Mouse (Mus musculus): ENCODE measurements around the gene Mroh2a.
A peak's percentile ranks its signal among the peaks of the same experiment; 100 is the strongest.

Mroh2a gene

DNA sequence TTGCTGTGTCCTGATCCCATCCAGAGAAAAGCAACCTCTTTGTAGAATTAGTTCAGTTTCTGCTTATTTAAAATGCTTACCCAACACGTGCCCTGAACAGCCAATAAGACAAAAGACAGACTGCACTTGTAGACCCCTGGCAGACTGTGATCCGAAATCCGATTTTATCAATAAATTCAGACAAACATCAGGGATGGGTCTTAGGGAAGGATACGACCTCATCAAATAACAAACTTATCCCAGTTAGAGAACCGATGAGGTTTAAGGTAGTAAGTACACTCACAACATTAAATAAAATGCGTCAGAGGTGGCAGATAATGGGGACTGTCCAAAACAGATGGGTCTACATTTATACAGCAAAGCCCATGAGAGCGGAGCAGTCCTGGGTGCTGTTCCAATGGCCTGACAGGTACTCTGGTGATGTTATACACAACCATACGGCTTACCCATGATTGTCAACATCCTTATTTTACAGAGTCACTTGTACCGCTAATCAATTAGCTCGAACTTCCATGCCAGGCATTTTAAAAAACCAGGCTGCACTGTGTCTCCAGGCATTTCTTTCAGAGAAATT is 49.8 kb downstream of the Mroh2a start:
- DNase-seq (ENCODE audit: low spot score): no peak

DNA sequence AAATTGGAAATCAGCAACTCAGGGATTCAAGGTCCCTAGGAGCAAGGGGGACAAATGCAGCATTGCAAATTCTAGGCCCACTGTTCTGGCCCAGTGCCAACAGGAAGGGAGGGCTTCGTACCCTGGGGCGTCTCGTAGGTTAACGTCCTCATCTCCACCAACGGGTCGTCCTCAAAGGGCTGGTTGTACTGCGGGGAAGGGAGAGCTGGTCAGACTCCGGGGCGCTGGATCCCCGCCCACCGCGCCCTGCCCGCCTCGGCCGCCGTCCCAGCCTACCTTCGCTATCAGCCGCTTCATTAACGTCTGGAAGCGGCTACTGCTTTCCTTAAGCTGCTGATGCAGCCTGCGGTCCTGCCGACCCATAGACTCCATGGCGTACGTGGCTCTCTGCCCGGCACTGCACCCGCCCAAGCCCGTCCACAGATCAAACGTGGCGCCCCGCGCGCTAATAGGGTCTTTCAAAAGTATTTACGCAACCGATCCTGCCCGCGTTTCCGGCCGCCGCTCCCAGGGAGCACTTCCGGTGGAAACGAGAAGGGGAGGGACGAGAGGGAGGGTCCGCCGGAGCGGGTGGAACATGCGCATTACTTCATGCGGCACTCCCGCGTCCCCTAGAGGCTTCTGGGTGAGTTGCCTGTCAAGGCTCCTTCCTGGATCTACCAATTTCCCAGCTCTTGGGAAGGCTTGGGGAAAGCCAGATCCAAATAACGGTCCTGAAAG is 50.5 kb downstream of the Mroh2a start, which contains the start of the genes Hjurp and Trpm8:
Gene Hjurp (minus strand): TSS at position 536 of the 720 bp plus-strand sequence.
Gene Trpm8 (plus strand): TSS at position 564 of the 720 bp plus-strand sequence.
- DNase-seq (ENCODE audit: low spot score): peak; percentile 99

DNA sequence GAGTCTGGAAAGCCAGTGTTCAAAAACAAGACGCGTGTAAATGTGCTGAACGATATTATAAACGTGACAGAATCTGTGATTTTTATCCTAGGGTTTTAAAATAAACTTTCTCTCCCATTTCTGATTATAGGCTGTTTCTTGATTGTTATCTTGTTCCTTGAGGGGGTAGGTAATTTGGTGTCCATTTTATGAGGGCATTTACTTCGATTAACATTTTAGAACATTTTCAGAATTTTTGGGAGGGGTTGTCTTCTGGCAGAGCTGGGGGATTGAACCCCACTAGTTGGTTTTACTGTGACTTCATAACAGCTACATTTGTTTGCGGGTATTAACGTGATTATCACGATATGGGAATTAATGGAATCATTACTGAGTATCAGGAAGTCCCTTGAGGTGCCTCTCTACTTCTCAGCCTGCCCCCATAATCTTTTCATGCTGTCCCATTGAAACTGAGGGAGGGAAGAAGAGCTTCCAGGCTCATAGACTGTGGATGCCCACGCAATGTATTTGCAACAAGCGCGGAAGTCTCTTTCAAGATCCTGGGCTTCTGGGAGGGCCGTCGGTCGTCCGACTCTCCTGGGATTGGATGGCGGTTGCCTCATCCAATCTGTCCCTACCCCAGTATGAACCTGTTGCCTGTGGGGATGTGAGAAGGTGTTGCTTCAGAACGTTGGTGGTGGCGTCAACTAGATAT is 51.2 kb downstream of the Mroh2a start:
- no peak for DNase-seq (ENCODE audit: low spot score)

DNA sequence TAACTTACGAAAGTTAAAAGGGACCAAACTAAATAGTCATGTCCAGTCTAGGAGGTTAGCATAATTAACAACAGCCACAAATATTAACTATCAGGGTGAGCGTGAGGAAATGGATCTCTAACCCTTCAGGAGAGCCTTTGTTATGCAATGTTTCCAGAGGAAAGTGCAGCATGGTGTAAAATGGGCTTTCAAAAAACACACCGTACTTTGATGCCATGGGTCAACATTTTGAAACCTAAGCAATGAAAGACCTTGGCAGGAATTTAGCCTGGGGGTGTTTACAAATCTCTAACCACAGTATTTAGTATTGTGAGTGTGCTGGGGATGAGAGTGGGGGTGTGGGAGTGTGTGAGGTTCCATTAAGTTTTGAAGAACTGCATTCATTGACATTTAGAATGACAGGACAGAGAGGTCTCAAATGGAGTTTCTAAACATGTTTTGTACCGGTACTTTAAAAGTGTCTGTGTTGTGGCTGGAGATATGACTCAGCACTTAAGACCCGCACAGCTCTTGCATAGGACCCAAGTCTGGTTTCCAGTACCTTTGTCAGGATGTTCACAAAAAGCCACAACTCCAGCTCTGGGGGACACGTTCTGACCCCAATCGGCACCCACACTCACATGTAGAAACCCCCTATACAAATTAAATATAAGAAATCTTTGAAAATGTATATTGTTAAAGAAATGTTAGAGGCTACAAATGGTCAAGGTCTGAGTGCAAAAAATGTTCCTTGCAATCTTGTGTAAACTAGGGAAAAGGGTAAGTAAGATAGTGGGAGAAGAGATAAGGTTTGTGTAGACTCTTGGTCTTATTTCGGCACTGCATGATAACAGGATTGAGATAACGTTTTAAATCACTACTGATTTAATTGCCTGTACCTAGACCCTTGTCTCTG is 52.6 kb downstream of the Mroh2a start:
- no peak for DNase-seq (ENCODE audit: low spot score)

DNA sequence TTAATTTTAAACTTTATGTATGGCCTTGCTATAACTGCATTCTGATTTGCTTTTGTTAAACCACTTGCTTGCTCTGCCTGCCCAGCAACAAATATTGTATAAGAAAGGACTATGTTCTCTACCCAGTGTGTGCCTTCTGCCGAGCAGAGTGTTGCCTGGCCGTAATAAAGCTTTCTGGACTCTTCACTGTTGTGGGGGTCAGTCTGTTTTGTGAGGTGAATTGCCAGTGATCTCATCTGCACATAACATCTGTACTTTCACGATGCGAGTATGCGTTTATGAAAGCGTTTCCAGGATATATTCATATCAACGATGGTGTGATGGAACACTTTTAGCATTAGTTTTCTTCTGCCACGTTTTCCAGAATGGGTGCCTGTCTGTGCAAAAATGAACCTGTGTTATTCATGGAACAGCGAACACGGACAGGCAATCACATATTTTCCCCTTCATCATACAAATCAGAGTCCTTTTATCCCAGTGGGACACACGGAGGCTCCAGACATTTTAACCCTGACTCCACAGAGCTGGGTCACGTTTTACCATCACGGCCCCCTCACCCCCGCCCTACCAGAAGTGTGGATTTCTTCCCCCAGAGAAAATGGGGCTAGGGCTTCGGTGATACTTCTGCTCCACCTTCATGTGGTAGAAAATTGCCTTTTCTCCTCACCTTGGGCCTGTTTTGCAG is 53.4 kb downstream of the Mroh2a start:
- no peak for DNase-seq (ENCODE audit: low spot score)

DNA sequence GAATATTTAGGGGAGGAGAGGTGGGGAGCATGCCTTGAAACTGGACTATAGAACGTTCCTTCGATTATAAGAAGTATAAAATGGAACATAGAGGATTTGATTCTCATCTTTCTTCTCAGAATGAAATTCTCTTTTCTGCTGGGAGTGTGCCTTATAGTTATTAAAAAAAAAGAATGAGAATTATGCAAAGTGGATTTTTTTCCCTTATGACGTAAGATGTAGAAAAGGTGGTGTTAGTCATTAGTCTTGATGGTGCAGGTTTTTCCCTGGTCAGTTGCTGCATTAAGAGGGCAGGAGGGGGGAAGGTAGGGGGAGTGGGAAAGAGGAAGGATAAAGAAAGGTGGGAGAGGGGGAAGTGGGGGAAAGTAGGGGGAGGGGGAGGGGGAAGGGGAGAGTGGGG is 55.5 kb downstream of the Mroh2a start:
- no peak for DNase-seq (ENCODE audit: low spot score)

DNA sequence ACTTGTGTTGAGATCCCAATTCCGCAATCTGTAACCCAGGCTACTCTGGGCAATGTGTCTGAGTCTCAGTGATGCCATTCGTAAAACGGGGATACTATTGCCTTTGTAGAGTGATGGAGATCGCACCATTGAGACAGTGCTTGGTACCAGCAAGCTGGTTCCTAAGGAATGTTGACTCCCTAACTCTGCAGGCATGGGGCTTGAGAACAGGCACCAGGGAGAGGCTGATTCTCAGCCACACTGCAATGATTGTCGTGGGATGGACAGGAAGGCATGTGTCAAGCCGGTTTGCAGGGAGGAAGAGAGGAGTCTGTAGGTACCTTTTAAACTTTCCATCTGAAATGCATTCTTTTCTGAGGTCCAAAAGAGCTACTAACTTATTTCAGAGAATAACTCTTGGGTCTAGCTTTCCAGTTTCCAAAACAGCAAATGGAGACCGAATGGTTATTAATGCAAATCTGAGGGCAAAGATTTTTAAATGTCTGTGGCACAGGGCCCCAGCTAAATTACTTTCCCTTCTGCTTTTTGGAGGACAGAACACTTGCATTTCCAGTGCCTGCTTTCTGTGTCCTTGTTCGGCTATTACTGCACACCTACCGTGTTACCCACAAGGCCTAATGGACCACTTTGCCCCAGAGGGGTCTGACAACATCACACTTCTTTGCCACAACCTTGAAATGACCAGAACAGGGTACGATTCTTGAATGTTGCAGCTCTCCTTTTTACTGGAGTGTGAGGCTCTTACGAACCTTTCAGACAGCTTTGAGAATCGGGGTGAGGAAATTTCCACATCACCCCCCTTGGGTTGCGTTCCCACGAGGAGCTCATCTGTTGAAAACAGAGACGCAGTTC is 56.8 kb downstream of the Mroh2a start:
- DNase-seq (ENCODE audit: low spot score): no peak

DNA sequence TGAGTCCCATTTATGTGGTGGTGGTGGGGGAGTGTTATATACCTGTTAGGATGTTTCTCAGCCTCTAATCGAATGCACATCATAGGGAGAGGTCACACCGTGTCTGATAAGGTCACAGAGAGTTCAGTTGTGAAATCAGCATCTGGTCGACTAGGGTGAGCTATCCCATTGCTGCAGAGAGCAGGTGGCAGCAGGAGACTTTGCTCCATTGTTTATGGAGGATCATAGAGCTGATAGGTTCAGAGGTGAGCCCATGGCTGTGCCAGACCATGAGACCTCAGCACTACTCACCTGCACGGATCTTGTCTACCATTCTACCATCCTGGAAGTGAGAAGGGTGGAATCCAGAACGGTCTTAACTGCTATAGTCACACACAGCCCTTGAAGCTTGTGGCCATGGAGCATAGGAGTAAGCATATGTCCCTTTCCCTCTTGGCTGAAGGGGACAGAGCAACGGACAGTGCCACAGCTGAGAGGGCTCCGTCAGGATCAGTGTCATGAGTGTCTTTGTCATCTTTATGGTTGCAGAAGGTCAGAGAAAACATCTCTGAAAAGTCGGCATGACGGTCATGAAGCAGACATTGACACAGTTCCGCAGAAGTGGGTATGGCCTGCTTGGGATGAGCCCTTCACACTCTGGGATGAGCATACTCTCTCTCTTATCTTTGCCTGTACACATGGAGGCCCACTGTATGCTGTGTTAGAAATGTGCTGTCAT is 57.6 kb downstream of the Mroh2a start:
- DNase-seq (ENCODE audit: low spot score): no peak

DNA sequence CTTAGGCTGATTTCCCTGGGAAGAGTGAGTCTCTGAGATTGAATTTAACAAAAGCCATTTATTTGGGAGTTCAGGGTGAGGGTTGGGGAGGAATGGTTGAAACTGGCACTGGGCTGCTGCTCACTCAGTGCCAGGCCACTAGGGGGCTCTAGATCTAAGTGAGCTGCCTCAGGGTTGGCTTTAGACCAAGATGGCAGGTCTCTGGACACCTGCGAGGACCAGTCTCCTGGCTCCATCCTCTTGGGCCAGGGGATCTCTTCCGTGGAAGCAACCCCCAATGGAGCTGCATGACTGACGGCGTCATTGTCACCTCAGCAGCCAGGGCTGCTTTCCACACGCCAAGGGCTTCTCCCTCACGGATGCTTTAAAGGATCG is 58.1 kb downstream of the Mroh2a start:
- no peak for DNase-seq (ENCODE audit: low spot score)

DNA sequence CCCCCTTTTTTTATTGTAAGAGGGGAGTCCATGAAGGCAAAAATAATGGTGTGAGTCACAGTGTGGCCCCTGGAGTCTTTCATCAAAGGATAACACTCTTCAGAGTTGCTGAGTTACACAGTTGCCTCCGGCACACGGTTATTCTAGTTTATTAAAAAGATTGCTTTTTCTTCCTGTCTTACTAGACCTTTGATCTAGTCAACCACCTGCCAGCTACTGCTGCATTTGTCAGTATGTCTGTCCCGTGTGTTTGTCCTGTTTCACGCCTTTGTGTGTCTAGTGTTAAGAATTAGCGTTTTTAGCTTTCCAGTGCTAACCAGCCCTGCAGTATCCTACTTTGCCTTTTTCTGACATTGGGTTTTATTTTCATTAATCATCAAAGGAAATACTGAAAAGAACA is 58.9 kb downstream of the Mroh2a start:
- no peak for DNase-seq (ENCODE audit: low spot score)

DNA sequence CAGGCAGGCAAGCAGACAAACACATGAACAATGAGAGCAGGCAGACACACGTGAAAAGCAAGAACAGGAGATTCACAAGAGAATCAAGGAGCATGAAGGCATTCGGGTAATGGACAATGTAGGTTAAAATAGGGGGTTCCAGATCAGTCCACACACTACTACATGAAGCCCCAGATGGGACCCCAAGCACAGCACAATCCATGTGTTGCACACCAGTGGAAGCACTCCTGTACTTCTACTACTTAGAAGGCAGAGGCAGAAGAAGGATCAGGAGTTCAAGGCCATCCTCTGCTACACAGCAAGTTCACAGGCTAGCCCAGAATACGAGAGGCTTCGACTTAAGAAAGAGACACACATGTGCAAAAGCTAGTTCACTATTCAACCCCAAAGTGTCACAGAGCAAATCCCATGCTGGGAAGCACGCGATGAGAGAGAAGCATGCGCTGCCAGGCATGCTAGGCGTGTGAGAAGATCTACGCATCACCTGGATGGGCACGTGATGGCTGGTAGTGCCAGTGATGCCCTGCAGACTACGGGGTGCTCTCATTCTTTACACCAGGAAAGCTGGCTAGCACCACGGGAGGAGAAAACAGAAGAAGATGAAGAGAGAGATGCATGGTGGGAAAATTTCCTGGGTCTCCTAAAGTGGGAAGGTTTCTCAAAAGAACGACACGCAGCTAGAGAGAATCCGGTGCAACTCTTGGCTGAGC is 59.5 kb downstream of the Mroh2a start:
- no peak for DNase-seq (ENCODE audit: low spot score)

DNA sequence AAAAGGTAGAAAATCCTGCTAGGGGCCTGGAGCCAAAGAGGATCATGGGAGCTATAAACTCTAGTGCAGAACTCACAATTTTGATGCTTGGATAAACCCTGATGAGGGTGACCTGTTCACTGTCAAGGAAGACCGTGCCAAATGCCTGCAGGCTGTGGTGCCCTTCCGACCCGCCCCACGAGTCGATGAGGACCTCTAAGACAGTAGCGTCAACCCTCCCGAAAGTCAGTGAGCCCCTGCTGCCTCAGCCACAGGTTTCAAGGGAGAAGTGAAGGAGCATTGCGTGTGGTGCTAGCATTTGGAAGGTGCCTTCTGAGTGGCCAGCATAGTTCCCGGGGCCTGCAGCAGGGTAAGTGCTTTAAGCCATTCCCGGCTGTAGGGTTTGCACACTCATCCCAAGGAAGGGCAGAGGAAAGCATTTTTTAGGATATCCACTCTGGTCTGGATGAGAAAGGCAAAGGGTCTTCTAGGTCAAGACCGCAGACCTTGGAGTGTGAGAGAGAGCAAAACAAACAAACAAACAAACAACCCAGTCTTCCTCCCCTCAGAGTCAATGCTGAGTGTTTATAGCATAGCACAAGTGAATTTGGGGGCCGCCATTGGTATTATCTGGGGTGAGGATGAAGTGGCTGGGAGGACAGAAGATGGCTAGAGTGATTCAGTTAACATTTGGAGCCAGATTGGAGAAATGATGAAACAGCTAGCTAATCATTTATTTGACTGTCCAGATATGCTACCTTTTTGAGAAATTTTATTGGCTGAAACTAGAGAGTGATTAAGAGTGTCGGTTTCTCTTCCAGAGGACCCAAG is 60.3 kb downstream of the Mroh2a start:
- no peak for DNase-seq (ENCODE audit: low spot score)

DNA sequence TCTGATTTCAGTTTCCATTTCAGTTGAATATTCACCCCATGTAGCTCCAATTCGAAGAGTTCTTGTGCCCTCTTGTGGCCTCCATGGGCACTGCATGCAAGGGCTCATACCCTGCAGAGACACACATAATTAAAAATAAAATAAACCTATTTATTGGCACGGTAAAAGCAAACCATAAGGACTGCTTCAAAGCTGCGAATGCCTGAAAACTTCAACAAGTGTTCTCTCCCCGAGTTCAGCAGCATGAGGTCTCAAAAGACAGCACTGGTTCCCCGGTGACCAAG is 60.9 kb downstream of the Mroh2a start:
- peak; percentile 48 for DNase-seq (ENCODE audit: low spot score)

DNA sequence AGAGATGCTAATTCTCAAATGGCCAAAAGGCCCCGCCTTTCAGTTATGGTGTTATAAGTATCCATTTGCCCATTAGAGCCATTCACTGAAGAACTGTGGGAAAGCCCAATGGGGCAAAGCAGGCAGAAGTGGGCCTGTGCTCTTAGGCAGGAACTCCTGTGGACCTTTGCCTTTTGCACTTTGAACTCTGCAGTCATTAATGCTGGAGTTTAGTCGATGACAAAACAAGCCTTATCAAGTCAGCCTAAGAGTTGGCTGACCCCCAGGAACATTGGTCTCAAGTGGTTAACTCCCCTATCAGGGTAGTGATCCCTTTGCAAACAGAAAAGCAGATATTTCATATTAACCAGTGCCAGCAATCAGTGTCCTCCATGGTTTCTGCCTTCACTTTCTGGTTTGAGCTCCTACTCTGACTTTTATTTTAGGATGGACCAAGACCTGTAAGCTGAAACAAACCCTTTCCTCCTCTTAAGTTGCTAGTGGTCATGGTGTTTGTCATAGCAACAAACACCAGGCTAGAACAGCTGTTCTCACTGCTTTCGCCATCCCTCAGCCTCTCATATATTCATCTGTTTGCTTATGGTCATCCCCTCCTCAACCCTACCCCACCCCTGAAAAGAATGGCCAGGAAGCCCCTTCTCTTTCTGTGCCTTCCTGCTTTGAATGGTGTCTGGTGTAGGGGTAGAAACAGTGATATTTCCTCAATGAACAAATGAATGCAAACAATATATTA is 61.4 kb downstream of the Mroh2a start:
- no peak for DNase-seq (ENCODE audit: low spot score)

DNA sequence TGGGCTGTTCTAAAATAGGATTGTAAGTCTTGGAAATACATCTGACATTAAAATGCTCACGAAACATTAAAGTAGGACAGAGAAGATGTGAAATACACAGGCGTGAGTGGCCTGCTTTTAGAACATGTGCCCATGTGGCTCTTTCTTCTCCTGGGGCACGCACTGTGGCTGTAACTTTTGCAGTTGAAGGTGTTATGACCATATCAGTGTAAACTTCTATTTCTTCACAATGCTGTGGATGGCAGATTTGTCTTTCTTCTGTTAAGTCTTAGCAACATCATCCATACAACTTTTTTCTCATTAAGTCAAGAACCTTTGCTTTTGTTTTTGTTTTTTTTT is 62.0 kb downstream of the Mroh2a start:
- no peak for DNase-seq (ENCODE audit: low spot score)

DNA sequence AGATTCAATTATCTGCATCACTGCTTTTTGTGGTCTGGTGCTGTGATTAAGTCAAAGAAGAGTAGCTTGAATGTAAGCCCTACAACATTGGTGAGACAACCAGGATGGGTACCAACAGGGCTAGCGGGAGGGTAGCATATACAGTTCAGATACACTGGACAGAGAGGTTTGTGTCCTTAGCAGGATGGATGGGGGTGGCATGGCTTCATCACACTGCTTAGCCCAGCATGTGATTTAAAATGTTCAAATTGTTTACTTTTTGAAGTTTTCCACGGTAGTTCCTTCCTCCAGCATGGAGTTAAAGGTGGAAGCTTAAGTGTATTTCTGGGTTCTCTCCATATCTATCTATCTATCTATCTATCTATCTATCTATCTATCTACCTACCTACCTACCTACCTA is 62.4 kb downstream of the Mroh2a start:
- DNase-seq (ENCODE audit: low spot score): no peak

DNA sequence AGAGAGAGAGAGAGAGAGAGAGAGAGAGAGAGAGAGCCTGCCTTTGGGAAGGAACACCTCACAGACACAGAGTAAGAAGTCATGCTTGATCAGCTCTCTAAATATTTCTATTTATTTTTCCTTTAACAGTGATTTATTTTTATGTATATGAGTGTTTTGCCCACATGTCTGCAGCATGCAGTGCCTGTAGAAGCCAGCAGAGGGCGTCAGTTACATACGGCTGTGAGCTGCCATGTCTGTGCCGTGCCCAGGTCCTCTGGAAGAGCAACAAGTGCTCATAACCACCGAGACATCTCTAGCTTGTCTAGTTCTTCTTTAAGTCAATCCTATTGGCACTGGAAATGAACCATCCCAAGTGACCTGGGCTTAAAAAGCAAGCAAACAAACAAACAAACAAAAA is 63.1 kb downstream of the Mroh2a start:
- DNase-seq (ENCODE audit: low spot score): no peak

DNA sequence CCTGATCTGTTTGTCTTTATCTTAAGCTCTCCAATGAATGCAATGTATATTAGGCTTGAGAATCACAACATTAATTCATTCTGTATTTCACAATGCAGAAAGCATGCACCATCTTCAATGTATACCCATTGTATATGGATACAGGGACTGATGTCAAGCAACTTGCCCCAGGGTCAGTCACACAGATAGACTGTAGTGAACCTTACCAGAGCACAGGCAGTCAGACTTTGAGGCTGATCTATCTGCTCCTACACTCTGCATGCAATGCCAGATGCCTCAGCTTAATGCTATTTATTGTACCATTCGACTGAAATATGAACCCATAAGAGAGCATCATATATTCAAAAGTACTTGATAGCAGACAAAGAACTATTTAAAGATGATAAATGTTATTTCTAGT is 63.7 kb downstream of the Mroh2a start:
- no peak for DNase-seq (ENCODE audit: low spot score)
